Mouse (Mus musculus) erythroblast, embryonic 14.5 days (primary cell): ENCODE measurements around the gene Masp2.

ENCODE experiments used
- GATA1 ChIP-seq: IDR thresholded peaks from 2 replicates; pipeline ENCODE4 v1.6.1; 2012; ENCODE audit warnings: low read length, inconsistent platforms, mixed read lengths
- TAL1 ChIP-seq: IDR thresholded peaks from 3 replicates; pipeline ENCODE4 v1.6.1; 2012; ENCODE audit warnings: low read length, inconsistent platforms, mixed read lengths

- TF ChIP-seq GATA1, result no peak
- TF ChIP-seq TAL1, result no peak
Measured at GRCm38 (mm10) chr4:148643291-148644156, 41.2 kb downstream of the Masp2 start, which contains the start of gene Gm572.
